Mouse (Mus musculus): Measurements from ENCODE around the gene Hmx3. TPM values are rescaled to one million over a fixed set of nuclear protein-coding genes. Genes with fewer than 3 reads are reported as not detected.

Gene Hmx3
- polyA plus RNA-seq (2011; ENCODE audit: insufficient read depth, insufficient read length, low replicate concordance, missing spikeins), result not detected in 2 replicates

DNA sequence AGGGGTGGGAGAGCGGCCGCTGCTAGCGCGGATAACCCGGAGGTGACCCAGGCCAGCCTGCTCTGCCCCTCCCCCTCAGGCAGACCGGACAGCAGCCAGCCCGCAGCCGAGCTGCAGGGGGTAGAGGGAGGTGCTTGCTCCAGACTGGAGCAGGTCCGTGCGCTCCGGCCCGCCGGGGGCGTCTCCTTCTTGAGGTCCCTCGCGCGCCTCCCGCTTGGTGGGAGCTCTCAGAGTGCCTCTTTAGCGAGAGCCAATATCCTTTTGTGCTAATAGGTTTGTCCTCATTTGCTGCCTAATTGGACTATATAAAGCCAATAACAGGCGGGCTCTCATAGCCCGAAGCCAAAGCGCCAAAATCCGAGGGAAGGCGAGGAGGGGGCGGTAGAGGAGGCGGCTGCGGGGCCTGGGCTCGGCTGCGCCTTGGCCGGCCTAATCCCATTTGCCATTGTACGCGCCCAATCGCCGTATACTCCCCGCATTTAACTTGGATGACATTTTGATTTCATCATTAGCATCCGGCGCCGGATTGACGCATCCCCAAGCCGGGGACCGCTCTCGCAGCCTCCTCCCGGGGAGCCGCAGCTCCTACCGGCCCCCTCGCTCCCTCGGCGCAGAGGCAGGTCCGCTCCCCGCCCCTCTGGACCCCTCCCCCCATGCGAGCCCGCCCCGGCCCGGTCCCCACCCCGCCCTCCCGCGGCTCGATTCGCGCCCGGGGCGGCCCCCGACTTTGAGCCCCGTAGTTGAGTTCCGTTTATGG is at the start of gene Hmx3:
Gene Hmx3 (plus strand): TSS at position 753 of the 757 bp plus-strand sequence.
- H3K4me1 ChIP-seq (ENCODE audit: control insufficient read depth, insufficient read depth, low read length), result no peaks in the 10 kb centered on the region
- H3K4me3 ChIP-seq (replicated peaks; ENCODE audit: control insufficient read depth, low read depth, low read length), result no peak within 1 kb of the TSS
- TF ChIP-seq CTCF (IDR thresholded peaks at IDR 0.05; ENCODE audit: control insufficient read depth, insufficient read depth, low read length) (no peak), POLR2A (IDR thresholded peaks at IDR 0.05; ENCODE audit: borderline replicate concordance, control insufficient read depth, low read depth, low read length) (no peak)
- WGBS, result 2% methylated on average over 65 of the region's 65 CpGs
- H3K27ac ChIP-seq (ENCODE audit: control insufficient read depth, insufficient read depth, low read depth, low read length, poor library complexity), result peak within 1 kb of the TSS; percentile 20; the same call in 1 of the 2 replicates

DNA sequence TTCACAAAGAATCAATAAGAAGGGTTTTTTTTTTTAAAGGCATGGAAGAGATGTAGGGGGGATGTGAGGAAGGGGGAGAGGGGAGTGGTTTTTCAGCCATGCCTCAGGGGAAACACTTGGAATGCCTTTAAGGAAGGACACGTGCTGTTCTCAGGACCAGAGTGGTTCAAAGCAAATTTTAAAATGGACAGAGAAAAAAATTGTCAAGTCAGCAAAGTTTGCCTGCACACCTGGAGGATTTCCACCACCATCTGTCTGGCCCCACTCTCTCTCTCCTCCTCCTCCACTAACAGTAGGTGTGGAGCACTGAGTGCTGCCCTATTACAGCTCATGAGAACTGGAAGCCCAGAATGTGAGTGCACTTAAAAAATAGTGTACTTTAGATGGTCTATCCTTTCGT is 38.9 kb upstream of the Hmx3 start:
- 71% methylated on average over 2 of the region's 2 CpGs for WGBS
- Histone ChIP-seq H3K4me3 (replicated peaks; ENCODE audit: control insufficient read depth, low read depth, low read length) (no peak overlapping the region), H3K4me1 (ENCODE audit: control insufficient read depth, insufficient read depth, low read length) (no peaks in the 10 kb centered on the region), H3K27ac (ENCODE audit: control insufficient read depth, insufficient read depth, low read depth, low read length, poor library complexity) (no peak overlapping the region)
- TF ChIP-seq POLR2A (IDR thresholded peaks at IDR 0.05; ENCODE audit: borderline replicate concordance, control insufficient read depth, low read depth, low read length) (no peak), CTCF (IDR thresholded peaks at IDR 0.05; ENCODE audit: control insufficient read depth, insufficient read depth, low read length) (no peak)

DNA sequence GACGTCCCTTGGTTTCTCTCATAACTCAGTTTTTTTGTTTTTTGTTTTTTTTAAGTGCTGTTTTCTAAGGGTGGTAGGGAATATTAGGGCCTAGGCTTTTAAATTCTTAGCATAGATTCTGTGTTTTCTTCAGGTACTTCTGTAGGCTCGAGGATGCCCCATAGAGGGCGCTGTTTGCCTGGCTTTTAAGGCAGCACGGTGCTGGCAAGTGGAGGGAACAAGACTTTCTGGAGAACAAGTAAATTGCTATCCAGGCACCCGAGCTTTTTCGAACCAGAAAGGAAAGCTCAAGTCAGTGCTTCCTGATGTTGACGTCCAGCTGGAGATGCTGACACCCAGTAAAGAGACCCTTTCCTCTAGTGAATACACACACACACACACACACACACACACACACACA is 2.7 kb upstream of the Hmx3 start:
- no peaks in the 10 kb centered on the region for H3K4me1 ChIP-seq (ENCODE audit: control insufficient read depth, insufficient read depth, low read length)
- under 1% methylated on average over 7 of the region's 7 CpGs for WGBS
- H3K27ac ChIP-seq (ENCODE audit: control insufficient read depth, insufficient read depth, low read depth, low read length, poor library complexity), result no peak overlapping the region
- TF ChIP-seq CTCF (IDR thresholded peaks at IDR 0.05; ENCODE audit: control insufficient read depth, insufficient read depth, low read length) (peak; percentile 77), POLR2A (IDR thresholded peaks at IDR 0.05; ENCODE audit: borderline replicate concordance, control insufficient read depth, low read depth, low read length) (no peak)
- no peak overlapping the region for H3K4me3 ChIP-seq (replicated peaks; ENCODE audit: control insufficient read depth, low read depth, low read length)

DNA sequence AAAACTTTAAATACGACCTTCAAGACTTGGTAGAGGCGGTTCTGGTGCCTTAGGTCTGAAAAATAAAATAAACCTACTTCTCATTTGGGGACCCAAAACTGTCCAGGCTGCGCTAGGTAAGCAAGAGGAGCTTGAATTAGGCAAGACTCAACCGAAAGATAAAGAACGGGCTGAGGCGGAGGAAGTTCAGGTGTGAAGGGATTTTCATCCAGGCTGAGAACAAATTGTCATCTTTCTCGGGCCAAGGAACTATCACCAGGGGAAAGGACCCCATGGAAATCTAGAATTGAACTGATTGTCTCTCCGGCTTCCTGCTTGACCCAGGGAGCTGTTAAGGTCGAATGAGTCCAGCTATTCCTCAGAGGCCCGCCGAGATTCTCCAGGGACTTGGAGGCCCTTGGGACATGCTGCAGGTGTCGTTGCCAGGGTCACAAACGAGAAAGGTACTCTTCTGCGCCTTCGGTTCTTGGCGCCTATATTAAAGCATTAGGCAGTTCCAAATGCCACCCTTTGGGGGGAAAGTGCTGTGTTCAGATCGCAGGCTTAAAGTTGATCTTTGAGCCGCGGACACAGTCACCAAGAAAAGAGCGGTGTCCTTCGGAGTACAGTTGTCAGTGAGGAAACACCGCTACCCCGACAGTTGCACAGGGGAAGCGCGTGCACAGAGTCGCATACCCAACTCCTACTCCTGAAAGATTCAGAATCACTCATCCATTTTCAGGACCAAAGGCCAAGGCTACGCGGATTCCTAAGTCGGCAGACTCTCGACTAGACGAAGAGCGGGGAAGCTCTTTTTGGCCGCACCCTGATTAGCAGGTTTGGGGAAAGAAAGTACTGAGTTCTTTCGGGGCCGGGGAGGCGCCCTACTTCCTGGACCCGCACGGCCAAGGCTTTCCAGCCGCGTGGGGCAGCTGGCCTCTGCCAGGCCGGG is 1.2 kb upstream of the Hmx3 start:
- TF ChIP-seq CTCF (IDR thresholded peaks at IDR 0.05; ENCODE audit: control insufficient read depth, insufficient read depth, low read length) (no peak), POLR2A (IDR thresholded peaks at IDR 0.05; ENCODE audit: borderline replicate concordance, control insufficient read depth, low read depth, low read length) (no peak)
- no peaks in the 10 kb centered on the region for H3K4me1 ChIP-seq (ENCODE audit: control insufficient read depth, insufficient read depth, low read length)
- WGBS, result 6% methylated on average over 41 of the region's 41 CpGs
- no peak overlapping the region for H3K27ac ChIP-seq (ENCODE audit: control insufficient read depth, insufficient read depth, low read depth, low read length, poor library complexity)
- H3K4me3 ChIP-seq (replicated peaks; ENCODE audit: control insufficient read depth, low read depth, low read length), result no peak overlapping the region

DNA sequence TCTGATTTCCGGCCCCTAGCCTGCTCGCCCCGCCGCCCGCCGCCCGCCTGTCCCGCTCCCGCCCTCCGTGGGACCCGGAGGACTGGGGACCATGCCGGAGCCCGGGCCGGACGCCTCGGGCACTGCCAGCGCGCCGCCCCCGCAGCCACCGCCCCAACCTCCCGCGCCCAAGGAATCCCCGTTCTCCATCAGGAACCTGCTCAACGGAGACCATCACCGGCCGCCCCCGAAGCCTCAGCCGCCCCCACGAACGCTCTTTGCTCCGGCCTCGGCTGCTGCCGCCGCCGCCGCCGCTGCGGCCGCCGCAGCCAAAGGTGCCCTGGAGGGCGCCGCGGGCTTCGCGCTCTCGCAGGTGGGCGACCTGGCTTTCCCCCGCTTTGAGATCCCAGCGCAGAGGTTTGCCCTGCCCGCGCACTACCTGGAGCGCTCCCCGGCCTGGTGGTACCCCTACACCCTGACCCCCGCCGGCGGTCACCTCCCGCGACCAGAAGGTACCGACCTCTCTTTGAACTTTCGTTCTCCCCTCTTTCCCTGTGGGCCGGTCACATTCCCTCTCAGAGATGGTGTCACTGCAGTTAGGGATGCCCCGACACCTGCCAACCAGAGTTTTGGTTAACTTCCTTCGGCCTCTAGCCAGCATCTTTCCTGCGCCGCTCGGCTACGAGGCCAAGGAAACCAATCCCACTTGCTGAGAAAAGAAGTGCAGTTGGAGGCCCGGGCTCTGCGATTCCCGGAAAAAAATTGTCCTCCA is 380 bp downstream of the Hmx3 start:
- 2% methylated on average over 65 of the region's 71 CpGs for WGBS
- H3K4me1 ChIP-seq (ENCODE audit: control insufficient read depth, insufficient read depth, low read length), result no peaks in the 10 kb centered on the region
- no peak overlapping the region for H3K27ac ChIP-seq (ENCODE audit: control insufficient read depth, insufficient read depth, low read depth, low read length, poor library complexity)
- TF ChIP-seq POLR2A (IDR thresholded peaks at IDR 0.05; ENCODE audit: borderline replicate concordance, control insufficient read depth, low read depth, low read length) (no peak), CTCF (IDR thresholded peaks at IDR 0.05; ENCODE audit: control insufficient read depth, insufficient read depth, low read length) (no peak)
- no peak overlapping the region for H3K4me3 ChIP-seq (replicated peaks; ENCODE audit: control insufficient read depth, low read depth, low read length)

DNA sequence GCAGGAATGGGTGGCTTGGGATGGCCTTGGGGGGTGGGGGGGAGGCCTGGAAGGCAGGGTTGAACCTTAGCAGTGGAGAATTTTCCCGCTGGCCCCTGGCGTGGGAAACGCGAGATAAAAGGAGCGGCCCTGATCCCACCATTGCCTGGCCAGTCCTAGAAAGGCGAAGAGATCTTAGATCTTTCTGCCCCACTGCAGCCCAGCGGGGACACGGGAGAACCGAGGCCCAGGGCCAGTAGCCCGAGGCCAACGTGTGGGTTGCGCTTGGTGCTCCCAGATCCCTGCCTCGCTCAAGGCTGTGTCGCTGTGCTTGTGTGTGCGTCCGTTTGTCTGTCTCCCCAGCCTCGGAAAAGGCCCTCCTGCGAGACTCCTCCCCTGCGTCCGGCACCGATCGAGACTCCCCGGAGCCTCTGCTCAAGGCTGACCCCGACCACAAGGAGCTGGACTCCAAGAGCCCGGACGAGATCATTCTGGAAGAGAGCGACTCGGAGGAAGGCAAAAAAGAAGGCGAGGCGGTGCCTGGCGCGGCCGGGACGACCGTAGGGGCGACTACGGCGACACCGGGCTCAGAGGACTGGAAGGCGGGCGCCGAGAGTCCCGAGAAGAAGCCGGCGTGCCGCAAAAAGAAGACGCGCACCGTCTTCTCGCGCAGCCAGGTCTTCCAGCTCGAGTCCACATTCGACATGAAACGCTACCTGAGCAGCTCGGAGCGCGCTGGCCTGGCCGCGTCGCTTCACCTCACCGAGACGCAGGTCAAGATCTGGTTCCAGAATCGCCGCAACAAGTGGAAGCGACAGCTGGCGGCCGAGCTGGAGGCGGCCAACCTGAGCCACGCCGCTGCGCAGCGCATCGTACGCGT is 1.2 kb downstream of the Hmx3 start:
- TF ChIP-seq CTCF (IDR thresholded peaks at IDR 0.05; ENCODE audit: control insufficient read depth, insufficient read depth, low read length) (no peak), POLR2A (IDR thresholded peaks at IDR 0.05; ENCODE audit: borderline replicate concordance, control insufficient read depth, low read depth, low read length) (no peak)
- 2% methylated on average over 75 of the region's 75 CpGs for WGBS

DNA sequence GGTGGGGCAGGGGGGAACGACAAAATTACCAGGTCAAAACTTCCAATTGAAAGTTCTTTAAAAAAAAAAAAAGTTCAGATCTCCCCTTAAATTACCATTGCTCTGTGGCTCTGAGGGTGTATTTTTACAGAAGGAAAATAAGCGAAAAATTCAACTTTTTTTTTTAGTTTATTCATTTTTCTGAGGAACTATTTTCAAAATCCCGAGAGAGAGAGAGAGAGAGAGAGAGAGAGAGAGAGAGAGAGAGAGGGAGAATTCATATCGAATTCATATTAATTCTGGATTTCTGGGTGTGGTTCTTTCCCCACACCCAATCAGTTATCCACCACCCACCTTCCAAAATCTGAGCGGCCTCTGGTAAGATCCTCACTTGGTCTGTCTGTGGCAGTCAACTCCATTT is 2.2 kb downstream of the Hmx3 start:
- Histone ChIP-seq H3K27ac (ENCODE audit: control insufficient read depth, insufficient read depth, low read depth, low read length, poor library complexity) (no peak overlapping the region), H3K4me1 (ENCODE audit: control insufficient read depth, insufficient read depth, low read length) (no peaks in the 10 kb centered on the region), H3K4me3 (replicated peaks; ENCODE audit: control insufficient read depth, low read depth, low read length) (no peak overlapping the region)
- WGBS, result 4% methylated on average over 5 of the region's 5 CpGs
- TF ChIP-seq CTCF (IDR thresholded peaks at IDR 0.05; ENCODE audit: control insufficient read depth, insufficient read depth, low read length), result no peak
- no peak for TF ChIP-seq POLR2A (IDR thresholded peaks at IDR 0.05; ENCODE audit: borderline replicate concordance, control insufficient read depth, low read depth, low read length)

More for the DNA sequence above, 1.2 kb downstream of the Hmx3 start:
- H3K4me1 ChIP-seq (ENCODE audit: control insufficient read depth, insufficient read depth, low read length), result no peaks in the 10 kb centered on the region
- H3K27ac ChIP-seq (ENCODE audit: control insufficient read depth, insufficient read depth, low read depth, low read length, poor library complexity), result no peak overlapping the region
- H3K4me3 ChIP-seq (replicated peaks; ENCODE audit: control insufficient read depth, low read depth, low read length), result no peak overlapping the region
